Mouse (Mus musculus): ENCODE results near the gene Iqgap3.

DNA sequence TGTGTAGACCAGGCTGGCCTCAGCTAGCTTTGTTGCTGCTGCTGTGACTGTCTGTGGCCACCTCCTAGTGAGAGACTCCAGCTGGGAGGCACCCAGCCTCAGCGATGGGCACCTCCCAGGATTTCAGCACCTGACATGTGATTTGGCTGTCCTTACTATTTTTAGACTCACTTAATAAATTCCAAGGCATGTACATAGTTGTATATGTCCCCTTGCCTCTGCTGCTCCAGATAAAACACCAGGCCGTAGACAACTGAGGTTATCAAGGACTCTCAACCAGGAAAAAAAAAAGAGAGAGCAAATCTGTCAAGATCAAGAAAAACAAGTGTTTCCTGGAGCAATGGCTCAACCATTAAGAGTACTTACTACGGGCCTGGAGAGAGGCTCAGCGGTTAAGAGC is 43.4 kb downstream of the Iqgap3 start:
- TF ChIP-seq CTCF (IDR thresholded peaks at IDR 0.05; ENCODE audit: control insufficient read depth, insufficient read depth, insufficient replicate concordance, low read depth, low read length) (no peak), POLR2A (IDR thresholded peaks at IDR 0.05; ENCODE audit: control insufficient read depth, low read depth, low read length) (no peak)
